Mouse (Mus musculus): ENCODE results near the gene Sox13.

DNA sequence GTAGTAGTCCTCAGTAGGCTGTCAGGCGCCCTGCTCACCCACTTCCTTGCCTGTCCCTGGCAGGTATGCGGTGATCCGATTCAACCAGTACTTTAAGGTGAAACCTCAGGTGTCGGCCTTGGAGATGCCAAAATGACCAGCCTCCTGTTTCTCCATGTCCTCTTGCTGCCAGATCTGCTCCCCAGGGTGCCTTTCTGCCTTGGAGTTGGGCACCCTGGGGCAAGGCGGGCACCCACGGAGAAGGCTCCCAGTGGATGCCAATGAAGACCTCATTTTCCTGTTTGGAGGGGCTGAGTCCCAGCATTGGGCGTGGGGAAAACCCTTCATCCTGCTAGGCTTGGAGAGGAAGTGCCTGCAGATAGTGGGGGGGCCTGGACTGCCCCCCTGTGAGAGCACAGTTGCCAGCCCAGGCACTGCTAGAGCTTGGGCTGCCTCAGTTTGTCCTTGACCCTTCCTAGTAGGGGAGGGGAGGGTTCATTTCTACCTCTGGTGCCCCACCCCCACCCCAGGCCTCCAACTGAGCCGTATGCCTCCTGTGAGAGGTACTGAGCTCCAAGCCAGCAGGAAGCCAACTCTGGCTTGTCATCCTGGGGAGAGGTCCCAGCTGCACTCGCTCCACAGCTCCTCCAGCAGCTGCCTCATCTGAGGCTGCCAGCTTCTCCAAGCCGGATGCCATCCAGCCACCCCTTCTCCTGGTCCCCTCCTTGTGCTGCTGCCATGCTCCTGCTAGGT lies 44.8 kb downstream of the Sox13 start:
- TF ChIP-seq CTCF (IDR thresholded peaks at IDR 0.05; ENCODE audit: low read depth, low read length) (no peak), POLR2AphosphoS5 (IDR thresholded peaks at IDR 0.05; ENCODE audit: insufficient replicate concordance, low read depth, low read length) (no peak)

All from G1E (cell line).